Mouse (Mus musculus): ENCODE measurements around the gene Fgfr2. TPM values are rescaled to one million over a fixed set of nuclear protein-coding genes. Genes with fewer than 3 reads are reported as not detected.

Fgfr2 gene
- polyA plus RNA-seq, 1 experiment, result 0.17 TPM

- Histone ChIP-seq H3K36me3 (ENCODE audit: control insufficient read depth, insufficient read depth) (no peaks in the 10 kb centered on the region), H3K4me2 (ENCODE audit: low read depth) (no peak overlapping the region), H3K27me3 (ENCODE audit: control insufficient read depth, insufficient read depth, insufficient read length) (peaks cover 48% of the 10 kb centered on the region), H3ac (ENCODE audit: control insufficient read depth, insufficient read length) (no peak overlapping the region), H3K79me2 (ENCODE audit: control insufficient read depth, insufficient read depth) (no peaks in the 10 kb centered on the region), H3K4me3 (no peak overlapping the region)
- TF ChIP-seq POLR2A (IDR thresholded peaks at IDR 0.05; ENCODE audit: insufficient read length, low read depth) (no peak), E2F4 (IDR thresholded peaks at IDR 0.05; ENCODE audit: insufficient read depth) (no peak), REST (IDR thresholded peaks at IDR 0.05; ENCODE audit: insufficient read depth, insufficient read length) (no peak)
These were observed 1479.1 kb downstream of the Fgfr2 start for GRCm38 (mm10) chr7:131644051-131644450.

DNA sequence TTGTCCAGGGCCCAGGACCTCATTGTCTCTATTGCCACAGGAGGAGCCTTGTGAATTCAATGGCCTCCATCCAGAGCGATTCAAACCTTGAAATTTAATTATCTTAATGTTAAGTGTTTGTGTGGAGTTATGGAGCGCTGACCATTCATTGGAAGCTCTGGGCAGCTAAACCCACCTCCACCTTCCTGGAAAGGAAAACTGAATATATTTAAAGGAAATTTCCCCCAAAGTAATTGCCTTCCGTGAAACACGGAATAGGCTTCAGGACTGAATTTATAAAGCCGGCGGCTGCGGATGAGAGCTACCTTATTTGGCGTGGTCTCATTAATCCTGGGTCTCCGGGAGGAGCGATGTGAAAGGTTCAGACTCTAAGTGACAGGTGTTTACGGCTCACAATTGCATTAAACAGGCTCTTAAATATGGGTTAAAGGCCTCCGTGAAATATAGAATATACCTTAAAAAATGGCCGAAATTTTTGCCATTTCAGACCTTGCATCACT is 1479.8 kb downstream of the Fgfr2 start:
- H3K36me3 ChIP-seq (ENCODE audit: control insufficient read depth, insufficient read depth), result no peaks in the 10 kb centered on the region
- no peak overlapping the region for H3K4me3 ChIP-seq
- H3ac ChIP-seq (ENCODE audit: control insufficient read depth, insufficient read length), result no peak overlapping the region
- no peak overlapping the region for H3K4me2 ChIP-seq (ENCODE audit: low read depth)
- peaks cover 43% of the 10 kb centered on the region for H3K27me3 ChIP-seq (ENCODE audit: control insufficient read depth, insufficient read depth, insufficient read length)
- no peaks in the 10 kb centered on the region for H3K79me2 ChIP-seq (ENCODE audit: control insufficient read depth, insufficient read depth)
- TF ChIP-seq USF1 (IDR thresholded peaks at IDR 0.05; ENCODE audit: low read depth), result no peak
- no peak for TF ChIP-seq TCF3 (IDR thresholded peaks at IDR 0.05; ENCODE audit: insufficient read length, low read depth)
- TF ChIP-seq E2F4 (IDR thresholded peaks at IDR 0.05; ENCODE audit: insufficient read depth), result no peak
- TF ChIP-seq MYOG (IDR thresholded peaks at IDR 0.05; ENCODE audit: control insufficient read depth in 1 of 3, insufficient read depth in 1 of 3, insufficient read length in 2 of 3, low read depth in 2 of 3), result no peak
- no peak for TF ChIP-seq REST (IDR thresholded peaks at IDR 0.05; ENCODE audit: insufficient read depth, insufficient read length)
- no peak for TF ChIP-seq MAX (IDR thresholded peaks at IDR 0.05; ENCODE audit: low read depth)
- TF ChIP-seq MYOD1 (IDR thresholded peaks at IDR 0.05; ENCODE audit: control insufficient read depth in 1 of 3, insufficient read length in 2 of 3, low read depth in 2 of 3), result no peak
- no peak for TF ChIP-seq POLR2A (IDR thresholded peaks at IDR 0.05; ENCODE audit: insufficient read length, low read depth)
- no peak for TF ChIP-seq CEBPB (IDR thresholded peaks at IDR 0.05; ENCODE audit: insufficient read depth, poor library complexity, severe bottlenecking)
- TF ChIP-seq TCF12 (IDR thresholded peaks at IDR 0.05; ENCODE audit: insufficient read depth, poor library complexity, severe bottlenecking), result no peak
- no peak for TF ChIP-seq POLR2AphosphoS2 (IDR thresholded peaks at IDR 0.05; ENCODE audit: insufficient read length, low read depth)
- no peak for TF ChIP-seq SRF (IDR thresholded peaks at IDR 0.05; ENCODE audit: control insufficient read depth, insufficient read length, low read depth)

- no peak overlapping the region for H3K4me2 ChIP-seq (ENCODE audit: low read depth)
- H3K27me3 ChIP-seq (ENCODE audit: control insufficient read depth, insufficient read depth, insufficient read length), result no peaks in the 10 kb centered on the region
- TF ChIP-seq MYOG (IDR thresholded peaks at IDR 0.05; ENCODE audit: control insufficient read depth in 1 of 3, insufficient read depth in 1 of 3, insufficient read length in 2 of 3, low read depth in 2 of 3) (no peak), POLR2A (IDR thresholded peaks at IDR 0.05; ENCODE audit: insufficient read length, low read depth) (no peak), MYOD1 (IDR thresholded peaks at IDR 0.05; ENCODE audit: control insufficient read depth in 1 of 3, insufficient read length in 2 of 3, low read depth in 2 of 3) (no peak), E2F4 (IDR thresholded peaks at IDR 0.05; ENCODE audit: insufficient read depth) (no peak), SRF (IDR thresholded peaks at IDR 0.05; ENCODE audit: control insufficient read depth, insufficient read length, low read depth) (no peak)
- H3K79me2 ChIP-seq (ENCODE audit: control insufficient read depth, insufficient read depth), result no peaks in the 10 kb centered on the region
- H3K4me3 ChIP-seq, result no peak overlapping the region
- H3K36me3 ChIP-seq (ENCODE audit: control insufficient read depth, insufficient read depth), result no peaks in the 10 kb centered on the region
- H3ac ChIP-seq (ENCODE audit: control insufficient read depth, insufficient read length), result no peak overlapping the region
These were observed 1493.6 kb downstream of the Fgfr2 start for GRCm38 (mm10) chr7:131629562-131629961.

GRCm38 (mm10) chr7:131628846-131629391 is 1494.2 kb downstream of the Fgfr2 start:
- Histone ChIP-seq H3K27me3 (ENCODE audit: control insufficient read depth, insufficient read depth, insufficient read length) (no peaks in the 10 kb centered on the region), H3K79me2 (ENCODE audit: control insufficient read depth, insufficient read depth) (no peaks in the 10 kb centered on the region), H3K4me2 (ENCODE audit: low read depth) (no peak overlapping the region), H3ac (ENCODE audit: control insufficient read depth, insufficient read length) (no peak overlapping the region), H3K36me3 (ENCODE audit: control insufficient read depth, insufficient read depth) (no peaks in the 10 kb centered on the region), H3K4me3 (no peak overlapping the region)
- TF ChIP-seq E2F4 (IDR thresholded peaks at IDR 0.05; ENCODE audit: insufficient read depth) (no peak), POLR2A (IDR thresholded peaks at IDR 0.05; ENCODE audit: insufficient read length, low read depth) (no peak), REST (IDR thresholded peaks at IDR 0.05; ENCODE audit: insufficient read depth, insufficient read length) (no peak), TCF12 (IDR thresholded peaks at IDR 0.05; ENCODE audit: insufficient read depth, poor library complexity, severe bottlenecking) (no peak), SRF (IDR thresholded peaks at IDR 0.05; ENCODE audit: control insufficient read depth, insufficient read length, low read depth) (no peak), CEBPB (IDR thresholded peaks at IDR 0.05; ENCODE audit: insufficient read depth, poor library complexity, severe bottlenecking) (no peak), POLR2AphosphoS2 (IDR thresholded peaks at IDR 0.05; ENCODE audit: insufficient read length, low read depth) (no peak), MYOG (IDR thresholded peaks at IDR 0.05; ENCODE audit: control insufficient read depth in 1 of 3, insufficient read depth in 1 of 3, insufficient read length in 2 of 3, low read depth in 2 of 3) (no peak), USF1 (IDR thresholded peaks at IDR 0.05; ENCODE audit: low read depth) (no peak), MYOD1 (IDR thresholded peaks at IDR 0.05; ENCODE audit: control insufficient read depth in 1 of 3, insufficient read length in 2 of 3, low read depth in 2 of 3) (no peak), TCF3 (IDR thresholded peaks at IDR 0.05; ENCODE audit: insufficient read length, low read depth) (no peak), MAX (IDR thresholded peaks at IDR 0.05; ENCODE audit: low read depth) (no peak)

- Histone ChIP-seq H3ac (ENCODE audit: control insufficient read depth, insufficient read length) (no peak overlapping the region), H3K4me2 (ENCODE audit: low read depth) (no peak overlapping the region), H3K4me3 (no peak overlapping the region), H3K79me2 (ENCODE audit: control insufficient read depth, insufficient read depth) (no peaks in the 10 kb centered on the region), H3K27me3 (ENCODE audit: control insufficient read depth, insufficient read depth, insufficient read length) (no peaks in the 10 kb centered on the region), H3K36me3 (ENCODE audit: control insufficient read depth, insufficient read depth) (no peaks in the 10 kb centered on the region)
- no peak for TF ChIP-seq USF1 (IDR thresholded peaks at IDR 0.05; ENCODE audit: low read depth)
- TF ChIP-seq POLR2A (IDR thresholded peaks at IDR 0.05; ENCODE audit: insufficient read length, low read depth), result no peak
- no peak for TF ChIP-seq MAX (IDR thresholded peaks at IDR 0.05; ENCODE audit: low read depth)
- TF ChIP-seq POLR2AphosphoS2 (IDR thresholded peaks at IDR 0.05; ENCODE audit: insufficient read length, low read depth), result no peak
- TF ChIP-seq TCF12 (IDR thresholded peaks at IDR 0.05; ENCODE audit: insufficient read depth, poor library complexity, severe bottlenecking), result no peak
- no peak for TF ChIP-seq CEBPB (IDR thresholded peaks at IDR 0.05; ENCODE audit: insufficient read depth, poor library complexity, severe bottlenecking)
- no peak for TF ChIP-seq SRF (IDR thresholded peaks at IDR 0.05; ENCODE audit: control insufficient read depth, insufficient read length, low read depth)
- TF ChIP-seq E2F4 (IDR thresholded peaks at IDR 0.05; ENCODE audit: insufficient read depth), result no peak
- TF ChIP-seq TCF3 (IDR thresholded peaks at IDR 0.05; ENCODE audit: insufficient read length, low read depth), result no peak
- TF ChIP-seq REST (IDR thresholded peaks at IDR 0.05; ENCODE audit: insufficient read depth, insufficient read length), result no peak
- no peak for TF ChIP-seq MYOD1 (IDR thresholded peaks at IDR 0.05; ENCODE audit: control insufficient read depth in 1 of 3, insufficient read length in 2 of 3, low read depth in 2 of 3)
- TF ChIP-seq MYOG (IDR thresholded peaks at IDR 0.05; ENCODE audit: control insufficient read depth in 1 of 3, insufficient read depth in 1 of 3, insufficient read length in 2 of 3, low read depth in 2 of 3), result no peak
These were observed 1494.8 kb downstream of the Fgfr2 start for GRCm38 (mm10) chr7:131628356-131628755.
